In genomic region chr6:114883261-114883740, GRCm38 (mm10) we compare ENCODE assay signal across 8 mouse cellular contexts.
DNase-seq lines count a peak whose midpoint lies in the region; TF ChIP-seq lines count a peak whose summit lies in the region.

No protein-coding gene starts in this region.

- H3K27ac ChIP-seq in left cerebral cortex, adult 2 months, result peak overlapping the region; percentile 92

- peak; percentile 31 to 44 for DNase-seq in cerebellum, adult 18-20 months
- DNase-seq in cerebellum, adult 11-12 months, result no peak
- peak; percentile 96 for DNase-seq in embryo, embryonic 10 days (ENCODE audit: low spot score)
- DNase-seq in gastrocnemius, postnatal 14 days, result peak; percentile 75
- peak; percentile 54 for DNase-seq in induced T-regulatory cell, adult 2 months (ENCODE audit: low read depth)
- DNase-seq in left cerebral cortex, adult 2 months (ENCODE audit: extremely low spot score in 1 of 2, low spot score in 2 of 2), result peak; percentile 68 to 74
- DNase-seq in lung, postnatal 4 days, result peak; percentile 79 to 85
- DNase-seq in retina, postnatal 1 day, result peak; percentile 97

- H3K4me3 ChIP-seq in left cerebral cortex, adult 2 months, result no peak overlapping the region

- TF ChIP-seq CTCF in left cerebral cortex, adult 2 months (IDR thresholded peaks at IDR 0.05), result no peak

- intact Hi-C loops in gastrocnemius, postnatal 14 days (cut with DNase I; ENCODE audit: low total_unique reads), result loop anchor here (5.0 kb wide), 1 partner anchor 34 kb away; no protein-coding TSS in a partner anchor
- intact Hi-C loops in left cerebral cortex, adult 2 months (cut with DNase I), result loop anchor here (1.0 kb wide), 1 partner anchor 8 kb away; no protein-coding TSS in a partner anchor
